Mouse (Mus musculus) left cerebral cortex, adult 2 months (tissue): ENCODE measurements around the gene Olfr206. TPM values are rescaled to one million over a fixed set of nuclear protein-coding genes. Genes with fewer than 3 reads are reported as not detected.
"Not testable (repeated sequence)": the region's sequence is repeated elsewhere in the genome, so short reads cannot be mapped to it uniquely, and the experiment has no call there.

Experiments used
- DNase-seq, 2 experiments: peaks; one replicate each; pipeline ENCODE4 v3.0.0; 2021 to 2022; ENCODE audit warnings: low spot score in 2 of 2, mixed read lengths in 1 of 2; ENCODE audit errors: extremely low spot score in 1 of 2
- H3K27ac ChIP-seq: fragments of 200-600 bp; 2 replicates; pipeline ENCODE4 v1.8.1; 2022
- H3K4me3 ChIP-seq: fragments of 200-600 bp; 2 replicates; pipeline ENCODE4 v1.8.1; 2022
- CTCF ChIP-seq: fragments of 200-600 bp; IDR thresholded peaks from 2 replicates; pipeline ENCODE4 v1.8.1; 2022; ENCODE audit warnings: antibody characterized with exemption, mild to moderate bottlenecking, moderate library complexity
- intact Hi-C: fragments of 180-260 bp; cut with DNase I; formaldehyde crosslinking; loops from one replicate; pipeline ENCODE4 v1.15.1; 2025
- long read RNA-seq, 2 experiments: library from polyadenylated mRNA; stranded (forward); transcript quantifications; one replicate each; pipeline ENCODE4 v2.0.0; 2021; ENCODE audit warnings: borderline mapping rate in 2 of 2
- total RNA-seq, 2 experiments: library from RNA; stranded (reverse); gene quantifications; 2 replicates each; pipeline ENCODE4 v1.2.3; 2021

The Olfr206 gene
- total RNA-seq: not detected
- long read RNA-seq, experiment 1: 0 reads
- long read RNA-seq, experiment 2: 0 reads

DNA sequence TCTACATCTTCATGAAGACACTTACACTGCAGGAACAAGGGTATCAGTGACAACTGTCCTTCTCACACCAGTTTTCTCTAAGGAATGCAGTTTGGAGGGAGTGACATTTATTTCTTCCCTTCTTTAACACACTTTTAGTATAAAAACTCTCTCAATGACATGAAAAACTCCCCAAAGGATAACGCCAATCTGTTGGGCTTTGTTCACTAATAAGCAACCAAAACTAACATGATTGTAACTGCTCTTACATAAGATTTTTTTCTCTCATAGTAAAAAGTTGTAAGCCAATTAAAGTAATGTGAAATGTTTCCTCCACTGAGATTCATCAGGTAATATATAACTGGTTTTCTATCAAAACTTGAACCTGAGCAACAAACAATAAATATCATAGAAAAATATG lies at the start of gene Olfr206:
Gene Olfr206, minus strand, starts transcription at position 101 of the 400 bp plus-strand sequence.
- DNase-seq: no peak
- intact Hi-C loops: no loop called here
- no peak for TF ChIP-seq CTCF
- Histone ChIP-seq H3K4me3 (no peak within 1 kb of the TSS), H3K27ac (no peak within 1 kb of the TSS)

DNA sequence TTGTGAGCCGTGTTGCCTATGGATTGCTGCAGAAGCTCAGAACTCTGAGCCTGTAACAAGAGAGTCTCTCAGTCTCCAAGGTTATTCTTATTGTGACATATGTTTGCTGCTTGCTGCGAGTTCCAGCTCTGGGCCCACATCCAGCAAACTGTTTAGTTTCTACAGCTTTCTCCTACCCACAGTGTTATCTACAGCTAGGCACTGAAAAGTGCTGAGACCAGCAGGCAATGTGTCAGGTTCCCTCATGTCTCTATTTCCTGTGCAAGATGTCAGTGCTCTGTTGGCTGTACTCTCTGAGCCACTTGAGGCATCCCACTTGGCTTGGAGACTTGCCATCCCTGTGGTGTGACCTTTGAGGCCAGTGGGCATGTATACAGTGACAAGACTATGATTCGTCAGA lies 44.3 kb upstream of the Olfr206 start:
- no peak overlapping the region for H3K27ac ChIP-seq
- H3K4me3 ChIP-seq: no peak overlapping the region
- no peak for TF ChIP-seq CTCF
- peak; percentile 25 to 56 for DNase-seq
- intact Hi-C loops: loop anchor here (10.0 kb wide), 1 partner anchor 588 kb away; the partner anchor contains the start of gene Olfr173

DNA sequence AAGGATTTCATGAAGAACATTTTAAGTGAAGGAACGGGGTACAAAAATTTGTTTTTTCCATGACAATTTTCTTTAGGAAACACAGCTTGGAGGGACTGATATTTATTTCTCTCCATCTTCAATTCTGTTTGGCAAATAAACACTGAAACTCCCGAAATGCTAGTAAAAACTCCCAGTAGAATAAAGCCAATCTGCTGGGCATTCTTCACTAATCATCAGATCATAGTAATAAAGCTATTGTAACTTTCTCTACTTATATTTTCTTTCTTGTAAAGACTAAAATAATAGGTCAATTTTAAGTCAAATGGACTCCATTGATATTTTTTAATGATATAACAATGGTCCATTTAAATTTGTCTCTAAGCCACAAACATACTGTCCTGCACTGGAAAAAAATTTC lies 14.8 kb upstream of the Olfr206 start, which contains the start of gene Olfr209:
Gene Olfr209, minus strand, starts transcription at position 101 of the 400 bp plus-strand sequence.
- TF ChIP-seq CTCF: no peak
- Histone ChIP-seq H3K27ac (no peak within 1 kb of the TSS), H3K4me3 (no peak within 1 kb of the TSS)
- intact Hi-C loops: loop anchor here (2.0 kb wide), 1 partner anchor 17 kb away; no protein-coding TSS in a partner anchor
- DNase-seq: no peak

- Histone ChIP-seq H3K4me3 (no peak within 1 kb of the TSS), H3K27ac (no peak within 1 kb of the TSS)
- intact Hi-C loops: no loop called here
- TF ChIP-seq CTCF: no peak
- no peak for DNase-seq
Observed at GRCm38 (mm10) chr16:59331038-59331437, 18.0 kb downstream of the Olfr206 start, which contains the start of gene Olfr205. Gene Olfr205 (minus strand): TSS chr16:59331138.

- intact Hi-C loops, H3K27ac ChIP-seq, H3K4me3 ChIP-seq, DNase-seq: not testable (repeated sequence)
Observed at GRCm38 (mm10) chr16:59323262-59323661, 25.8 kb downstream of the Olfr206 start.

GRCm38 (mm10) chr16:59318148-59318547 lies 30.9 kb downstream of the Olfr206 start, which contains the start of gene Olfr204:
Gene Olfr204 (minus strand): TSS chr16:59318248.
- no peak within 1 kb of the TSS for H3K27ac ChIP-seq
- intact Hi-C loops: no loop called here
- TF ChIP-seq CTCF: no peak
- no peak for DNase-seq
- no peak within 1 kb of the TSS for H3K4me3 ChIP-seq

- no peak for DNase-seq
- no peak for TF ChIP-seq CTCF
- H3K4me3 ChIP-seq: no peak within 1 kb of the TSS
- intact Hi-C loops: no loop called here
- H3K27ac ChIP-seq: no peak within 1 kb of the TSS
Observed at GRCm38 (mm10) chr16:59298581-59298980, 50.5 kb downstream of the Olfr206 start, which contains the start of gene Olfr203. Gene Olfr203 (plus strand): TSS chr16:59298881.

Other genes starting within 250 kb of the Olfr206 start
- gene Olfr193, start 237.4 kb downstream of the Olfr206 start, total RNA-seq: not detected
- not detected for gene Olfr194, start 228.2 kb downstream of the Olfr206 start, total RNA-seq
- gene Olfr195, start 202.2 kb downstream of the Olfr206 start, total RNA-seq: not detected
- not detected for gene Olfr196, start 178.8 kb downstream of the Olfr206 start, total RNA-seq
- gene Olfr198, start 145.7 kb downstream of the Olfr206 start, total RNA-seq: not detected
- gene Olfr199, start 129.5 kb downstream of the Olfr206 start, total RNA-seq: not detected
- not detected for gene Olfr201, start 76.6 kb downstream of the Olfr206 start, total RNA-seq
- gene Olfr202, start 62.5 kb downstream of the Olfr206 start, total RNA-seq: not detected
- gene Olfr203, start 50.4 kb downstream of the Olfr206 start, total RNA-seq: not detected
- not detected for gene Olfr204, start 31.0 kb downstream of the Olfr206 start, total RNA-seq
- gene Olfr205, start 18.1 kb downstream of the Olfr206 start, total RNA-seq: not detected
- not detected for gene Olfr209, start 14.7 kb upstream of the Olfr206 start, total RNA-seq
- under 1 TPM in 1 of 2 experiments, not detected in 1; 0.07 TPM for gene Gabrr3, start 58.1 kb upstream of the Olfr206 start, total RNA-seq
- 10 to 100 TPM; 12.7 to 15.9 TPM for gene Riox2, start 122.5 kb upstream of the Olfr206 start, total RNA-seq